Mouse (Mus musculus) right cerebral cortex, postnatal 14 days (tissue): Measurements from ENCODE around the gene Nos1.

Experiments used
- DNase-seq: peaks from one replicate; pipeline ENCODE4 v3.0.0; 2022

Nos1 gene

GRCm38 (mm10) chr5:117967659-117968069 is 186.8 kb downstream of the Nos1 start:
- DNase-seq, result no peak

GRCm38 (mm10) chr5:117969681-117970427 is 189.0 kb downstream of the Nos1 start:
- DNase-seq, result no peak

- no peak for DNase-seq
Measured at GRCm38 (mm10) chr5:117976263-117976656, 195.4 kb downstream of the Nos1 start.

- DNase-seq, result peak; percentile 96
Measured at GRCm38 (mm10) chr5:117976657-117977500, 196.0 kb downstream of the Nos1 start, which contains the start of gene Fbxo21. Gene Fbxo21 (plus strand): TSS chr5:117976730.

- DNase-seq, result peak; percentile 45
Measured at GRCm38 (mm10) chr5:117977501-117978158, 196.8 kb downstream of the Nos1 start.

GRCm38 (mm10) chr5:117978159-117978697 is 197.4 kb downstream of the Nos1 start:
- no peak for DNase-seq

- DNase-seq, result no peak
Measured at GRCm38 (mm10) chr5:117979082-117979481, 198.2 kb downstream of the Nos1 start.

- DNase-seq, result no peak
Measured at GRCm38 (mm10) chr5:117980921-117981320, 200.1 kb downstream of the Nos1 start.

GRCm38 (mm10) chr5:117981943-117982342 is 201.1 kb downstream of the Nos1 start:
- DNase-seq, result no peak

GRCm38 (mm10) chr5:117986327-117986726 is 205.5 kb downstream of the Nos1 start:
- DNase-seq, result no peak

GRCm38 (mm10) chr5:117987891-117988290 is 207.1 kb downstream of the Nos1 start:
- no peak for DNase-seq

- no peak for DNase-seq
Measured at GRCm38 (mm10) chr5:117988367-117988766, 207.5 kb downstream of the Nos1 start.

GRCm38 (mm10) chr5:117989773-117990172 is 208.9 kb downstream of the Nos1 start:
- DNase-seq, result no peak

GRCm38 (mm10) chr5:117990957-117991356 is 210.1 kb downstream of the Nos1 start:
- no peak for DNase-seq

GRCm38 (mm10) chr5:117993550-117993949 is 212.7 kb downstream of the Nos1 start:
- no peak for DNase-seq

- DNase-seq, result no peak
Measured at GRCm38 (mm10) chr5:117995372-117995901, 214.6 kb downstream of the Nos1 start.

- DNase-seq, result no peak
Measured at GRCm38 (mm10) chr5:117995911-117996310, 215.1 kb downstream of the Nos1 start.

- no peak for DNase-seq
Measured at GRCm38 (mm10) chr5:117996581-117996980, 215.7 kb downstream of the Nos1 start.

GRCm38 (mm10) chr5:117997434-117997970 is 216.7 kb downstream of the Nos1 start:
- DNase-seq, result no peak

- DNase-seq, result no peak
Measured at GRCm38 (mm10) chr5:117999061-117999460, 218.2 kb downstream of the Nos1 start.

GRCm38 (mm10) chr5:117999584-117999983 is 218.8 kb downstream of the Nos1 start:
- DNase-seq, result no peak

- DNase-seq, result peak; percentile 80
Measured at GRCm38 (mm10) chr5:118002059-118002458, 221.2 kb downstream of the Nos1 start.

GRCm38 (mm10) chr5:118004619-118005018 is 223.8 kb downstream of the Nos1 start:
- peak; percentile 80 for DNase-seq
